Mouse (Mus musculus) midbrain, embryonic 10.5 days (tissue): Measurements from ENCODE around the gene Limd1. TPM values are rescaled to one million over a fixed set of nuclear protein-coding genes. Genes with fewer than 3 reads are reported as not detected.

Source experiments
- DNase-seq: peaks from one replicate; pipeline ENCODE4 v3.0.0-alpha.2; 2017; ENCODE audit warnings: low spot score
- H3K27ac ChIP-seq: fragments of 300-500 bp; sonication (generic); replicated peaks from 2 replicates; pipeline ENCODE4 v1.5.1; 2016; ENCODE audit warnings: mild to moderate bottlenecking
- H3K27me3 ChIP-seq: fragments of 300-500 bp; sonication (generic); 2 replicates; pipeline ENCODE4 v1.6.1; 2016; ENCODE audit warnings: low read depth, mild to moderate bottlenecking; ENCODE audit not compliant: poor library complexity, severe bottlenecking
- H3K36me3 ChIP-seq: fragments of 300-500 bp; sonication (generic); 2 replicates; pipeline ENCODE4 v1.6.1; 2016; ENCODE audit warnings: mild to moderate bottlenecking, moderate library complexity
- H3K4me1 ChIP-seq: fragments of 300-500 bp; sonication (generic); 2 replicates; pipeline ENCODE4 v1.6.1; 2016
- H3K4me3 ChIP-seq: fragments of 300-500 bp; sonication (generic); 2 replicates; pipeline ENCODE4 v1.5.1; 2016; ENCODE audit warnings: mild to moderate bottlenecking, moderate library complexity
- H3K9me3 ChIP-seq: fragments of 300-500 bp; sonication (generic); replicated peaks from 2 replicates; pipeline ENCODE4 v1.6.1; 2016; ENCODE audit warnings: mild to moderate bottlenecking
- whole genome bisulfite sequencing: fragments of 180-500 bp; shearing (Covaris S2); methylation state at CpG from one replicate; pipeline ENCODE4 v1.1.7; 2016; 5-methylcytosine and 5-hydroxymethylcytosine counted together
- polyA plus RNA-seq: library from polyadenylated mRNA; unstranded; fragments of >200 nt; fragmentation: Nextera tagmentation; extraction: Ambion mirVana; gene quantifications from 2 replicates; pipeline ENCODE4 v1.2.1, GENCODE M21; 2016

Limd1 gene
- polyA plus RNA-seq, 1 experiment from 2014 or later, result 50.1 TPM

DNA sequence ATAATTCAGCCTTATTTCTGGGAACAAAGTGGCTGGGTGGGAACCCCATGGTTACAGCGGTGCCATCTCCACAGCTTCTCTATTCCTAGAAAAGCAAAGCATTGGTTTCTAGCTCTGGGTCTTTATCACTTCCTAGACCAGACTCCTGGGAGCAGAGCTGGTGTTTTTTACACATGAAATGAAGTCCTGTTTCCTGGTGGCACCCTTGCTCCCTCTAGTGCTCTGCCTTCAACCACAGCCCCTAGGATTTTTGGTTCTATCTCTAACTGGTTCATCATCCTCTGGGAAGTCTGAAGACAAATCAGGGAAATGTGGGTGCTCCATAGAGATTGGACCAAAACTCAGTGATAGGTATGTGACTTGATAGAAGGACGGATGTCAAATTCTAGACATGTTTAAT lies 28.9 kb downstream of the Limd1 start:
- DNase-seq, result no peak
- no peaks in the 10 kb centered on the region for H3K4me1 ChIP-seq
- peaks cover 54% of the 10 kb centered on the region for H3K36me3 ChIP-seq
- no peaks in the 10 kb centered on the region for H3K9me3 ChIP-seq
- H3K27me3 ChIP-seq, result no peaks in the 10 kb centered on the region
- H3K4me3 ChIP-seq, result no peak overlapping the region
- no peak overlapping the region for H3K27ac ChIP-seq
- 84% methylated on average over 2 of the region's 2 CpGs for WGBS

DNA sequence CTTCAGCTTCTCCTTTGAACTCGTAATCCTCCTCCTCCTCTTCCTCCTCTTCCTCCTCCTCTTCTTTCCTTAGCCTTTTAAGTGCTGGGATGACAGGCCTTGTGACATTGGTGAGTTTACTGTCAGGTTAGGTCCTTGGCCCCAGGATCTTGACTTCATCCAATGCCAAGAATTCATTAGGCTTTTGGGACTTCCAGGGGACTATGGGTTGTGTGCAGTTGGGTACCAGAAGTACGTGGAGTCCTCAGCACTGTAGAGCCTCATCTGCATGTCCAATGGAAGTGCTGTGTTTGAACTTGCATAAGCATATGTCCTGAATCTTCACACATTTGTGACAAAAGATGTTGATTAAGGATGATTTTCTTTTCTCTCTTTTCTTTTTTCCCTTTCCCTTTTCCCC lies 30.5 kb downstream of the Limd1 start:
- no peaks in the 10 kb centered on the region for H3K27me3 ChIP-seq
- 91% methylated on average over 2 of the region's 2 CpGs for WGBS

DNA sequence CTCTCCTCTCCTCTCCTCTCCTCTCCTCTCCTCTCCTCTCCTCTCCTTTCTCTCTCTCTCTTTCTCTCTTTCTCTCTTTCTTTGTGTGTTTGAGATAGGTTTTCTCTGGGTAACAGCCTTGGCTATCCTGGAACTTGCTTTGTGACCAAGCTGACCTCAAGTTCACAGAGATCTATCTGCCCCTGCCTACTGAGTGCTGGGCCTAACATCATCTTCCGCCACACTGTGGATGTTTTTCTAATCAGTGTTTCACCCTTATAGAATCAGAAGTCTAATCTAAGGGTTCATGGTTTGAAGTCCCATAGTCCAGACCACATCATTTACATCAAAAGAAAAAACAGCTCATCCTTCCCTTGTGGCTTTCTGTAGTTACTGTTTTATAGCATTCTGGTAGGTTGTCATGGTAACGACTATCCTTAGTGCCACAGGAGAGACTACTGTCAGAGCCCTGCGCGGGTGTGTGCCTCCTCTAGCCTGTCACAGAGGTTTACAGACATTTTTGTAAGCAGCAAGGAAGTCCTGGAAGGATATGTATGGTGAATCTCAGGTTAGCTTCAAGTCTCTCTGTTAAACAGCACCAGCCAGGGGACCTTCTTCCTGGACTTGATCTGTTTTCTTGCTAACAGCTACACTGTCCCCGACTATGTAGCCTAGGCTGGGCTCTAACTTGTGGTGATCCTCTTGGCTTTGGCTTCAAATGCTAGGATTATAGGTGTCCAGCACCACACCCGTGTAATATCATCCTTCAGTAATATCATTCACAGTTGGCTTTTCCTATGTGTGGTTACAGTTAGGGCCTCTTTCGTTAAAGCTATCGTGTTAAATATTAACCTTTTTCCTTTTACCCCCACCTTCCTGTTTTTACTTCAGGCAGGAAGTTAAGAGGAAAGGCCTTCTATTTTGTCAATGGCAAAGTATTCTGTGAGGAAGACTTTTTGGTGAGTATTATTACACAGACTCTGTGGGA lies 31.4 kb downstream of the Limd1 start:
- Histone ChIP-seq H3K27ac (no peak overlapping the region), H3K4me1 (no peaks in the 10 kb centered on the region), H3K4me3 (no peak overlapping the region), H3K27me3 (no peaks in the 10 kb centered on the region), H3K36me3 (peaks cover 53% of the 10 kb centered on the region), H3K9me3 (no peaks in the 10 kb centered on the region)
- no peak for DNase-seq
- whole genome bisulfite sequencing, result 90% methylated on average over 8 of the region's 8 CpGs

More for the DNA sequence above, 30.5 kb downstream of the Limd1 start:
- no peak overlapping the region for H3K27ac ChIP-seq
- peaks cover 57% of the 10 kb centered on the region for H3K36me3 ChIP-seq
- no peaks in the 10 kb centered on the region for H3K4me1 ChIP-seq
- no peak overlapping the region for H3K4me3 ChIP-seq
- no peak for DNase-seq
- H3K9me3 ChIP-seq, result no peaks in the 10 kb centered on the region

DNA sequence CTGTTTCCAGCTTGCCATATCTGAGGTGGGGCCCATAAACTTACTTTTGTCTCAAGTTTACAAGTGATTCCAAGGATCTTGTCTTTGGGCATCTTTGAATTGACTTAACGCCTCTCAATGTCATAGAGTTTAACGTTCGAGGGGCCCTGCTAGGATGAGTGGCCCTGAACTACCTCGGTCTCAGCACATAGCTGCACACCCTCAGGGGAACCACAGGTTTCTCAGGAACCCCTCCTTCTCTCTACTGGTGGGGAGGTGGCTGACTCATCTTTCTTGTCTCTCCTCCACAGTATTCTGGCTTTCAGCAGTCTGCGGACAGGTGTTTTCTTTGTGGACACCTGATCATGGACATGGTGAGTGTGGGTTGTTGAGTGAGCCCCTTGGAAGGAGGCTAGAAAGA lies 32.4 kb downstream of the Limd1 start:
- Histone ChIP-seq H3K9me3 (no peaks in the 10 kb centered on the region), H3K4me3 (no peak overlapping the region), H3K27me3 (no peaks in the 10 kb centered on the region), H3K27ac (no peak overlapping the region), H3K36me3 (peaks cover 57% of the 10 kb centered on the region), H3K4me1 (no peaks in the 10 kb centered on the region)
- 97% methylated on average over 5 of the region's 5 CpGs for WGBS
- DNase-seq, result no peak

DNA sequence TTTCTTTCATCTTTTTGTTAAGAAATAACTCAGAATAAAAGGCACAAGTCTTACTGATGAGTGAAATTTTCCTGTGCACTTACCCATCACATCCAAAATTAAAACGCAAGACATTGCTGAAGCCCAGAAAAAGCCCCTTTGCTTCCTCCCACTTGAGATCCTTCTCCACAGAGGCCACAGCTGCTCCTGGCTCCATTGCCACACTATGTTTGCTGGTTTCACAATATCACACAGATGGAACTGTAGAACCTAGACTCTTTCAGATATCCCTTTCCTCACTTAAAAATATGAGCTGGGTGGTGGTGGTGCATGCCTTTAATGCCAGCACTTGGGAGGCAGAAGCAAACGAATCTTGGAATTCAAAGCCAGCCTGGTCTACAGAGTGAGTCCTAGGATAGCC lies 34.0 kb downstream of the Limd1 start:
- Histone ChIP-seq H3K36me3 (peaks cover 67% of the 10 kb centered on the region), H3K4me3 (no peak overlapping the region), H3K4me1 (no peaks in the 10 kb centered on the region), H3K27me3 (no peaks in the 10 kb centered on the region), H3K9me3 (no peaks in the 10 kb centered on the region), H3K27ac (no peak overlapping the region)
- no peak for DNase-seq
- WGBS, result 88% methylated on average over 2 of the region's 2 CpGs

DNA sequence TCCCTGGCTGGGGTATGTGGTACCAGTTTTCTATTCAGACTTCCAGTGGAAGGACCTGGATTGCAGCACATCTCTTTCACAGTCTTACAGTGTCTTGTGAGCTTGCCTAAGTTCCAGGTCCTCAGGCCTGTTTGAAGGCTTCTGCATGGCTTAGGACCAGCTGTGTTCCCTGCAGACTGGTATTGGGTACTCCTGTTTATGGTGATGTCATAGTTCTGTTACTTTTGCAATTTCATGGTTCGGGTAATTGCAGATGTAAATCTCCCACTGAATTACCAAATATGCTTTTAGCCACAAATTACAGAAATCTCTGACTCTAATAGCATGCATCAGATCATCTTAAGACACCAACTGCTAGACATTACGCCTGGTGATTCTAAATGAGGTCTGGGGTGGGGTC lies 36.6 kb downstream of the Limd1 start:
- H3K9me3 ChIP-seq, result no peaks in the 10 kb centered on the region
- H3K27me3 ChIP-seq, result no peaks in the 10 kb centered on the region
- DNase-seq, result no peak
- no peak overlapping the region for H3K4me3 ChIP-seq
- 92% methylated on average over 2 of the region's 2 CpGs for WGBS
- H3K27ac ChIP-seq, result no peak overlapping the region
- H3K4me1 ChIP-seq, result no peaks in the 10 kb centered on the region
- peaks cover 88% of the 10 kb centered on the region for H3K36me3 ChIP-seq

DNA sequence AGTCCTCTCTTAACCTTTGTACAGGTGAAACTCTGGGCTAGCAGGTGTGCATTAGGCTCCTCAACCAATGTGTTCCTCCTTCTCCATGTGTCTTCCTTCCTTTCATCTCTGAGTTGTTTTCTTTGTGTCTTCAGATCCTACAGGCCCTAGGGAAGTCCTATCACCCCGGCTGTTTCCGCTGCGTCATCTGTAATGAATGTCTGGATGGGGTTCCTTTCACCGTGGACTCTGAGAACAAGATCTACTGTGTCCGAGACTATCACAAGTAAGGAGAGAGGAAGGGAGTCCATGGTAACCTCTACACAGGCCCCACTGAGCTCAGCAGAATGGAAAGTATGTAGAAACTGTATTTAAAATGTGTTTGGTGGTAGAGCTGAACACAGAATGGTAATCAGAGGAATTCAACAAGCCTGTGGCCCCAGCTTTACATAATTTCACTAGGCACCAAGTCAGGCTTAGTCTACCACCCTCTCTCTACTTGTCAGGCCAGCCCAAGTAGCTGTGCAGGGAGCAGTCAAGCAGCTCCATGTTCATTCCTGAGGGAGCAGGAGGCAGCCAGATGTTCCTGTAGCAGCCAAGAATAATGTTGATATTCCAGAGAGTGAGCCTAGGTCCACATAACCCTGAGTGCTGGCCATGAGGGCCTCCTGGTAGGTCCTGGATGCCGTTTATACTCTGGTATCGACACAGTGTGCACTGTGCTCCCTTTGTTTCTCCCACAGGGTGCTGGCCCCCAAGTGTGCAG lies 38.3 kb downstream of the Limd1 start:
- no peaks in the 10 kb centered on the region for H3K27me3 ChIP-seq
- H3K4me3 ChIP-seq, result no peak overlapping the region
- H3K4me1 ChIP-seq, result no peaks in the 10 kb centered on the region
- 92% methylated on average over 7 of the region's 7 CpGs for WGBS
- peaks cover 80% of the 10 kb centered on the region for H3K36me3 ChIP-seq
- no peak overlapping the region for H3K27ac ChIP-seq
- H3K9me3 ChIP-seq, result no peaks in the 10 kb centered on the region
- no peak for DNase-seq

DNA sequence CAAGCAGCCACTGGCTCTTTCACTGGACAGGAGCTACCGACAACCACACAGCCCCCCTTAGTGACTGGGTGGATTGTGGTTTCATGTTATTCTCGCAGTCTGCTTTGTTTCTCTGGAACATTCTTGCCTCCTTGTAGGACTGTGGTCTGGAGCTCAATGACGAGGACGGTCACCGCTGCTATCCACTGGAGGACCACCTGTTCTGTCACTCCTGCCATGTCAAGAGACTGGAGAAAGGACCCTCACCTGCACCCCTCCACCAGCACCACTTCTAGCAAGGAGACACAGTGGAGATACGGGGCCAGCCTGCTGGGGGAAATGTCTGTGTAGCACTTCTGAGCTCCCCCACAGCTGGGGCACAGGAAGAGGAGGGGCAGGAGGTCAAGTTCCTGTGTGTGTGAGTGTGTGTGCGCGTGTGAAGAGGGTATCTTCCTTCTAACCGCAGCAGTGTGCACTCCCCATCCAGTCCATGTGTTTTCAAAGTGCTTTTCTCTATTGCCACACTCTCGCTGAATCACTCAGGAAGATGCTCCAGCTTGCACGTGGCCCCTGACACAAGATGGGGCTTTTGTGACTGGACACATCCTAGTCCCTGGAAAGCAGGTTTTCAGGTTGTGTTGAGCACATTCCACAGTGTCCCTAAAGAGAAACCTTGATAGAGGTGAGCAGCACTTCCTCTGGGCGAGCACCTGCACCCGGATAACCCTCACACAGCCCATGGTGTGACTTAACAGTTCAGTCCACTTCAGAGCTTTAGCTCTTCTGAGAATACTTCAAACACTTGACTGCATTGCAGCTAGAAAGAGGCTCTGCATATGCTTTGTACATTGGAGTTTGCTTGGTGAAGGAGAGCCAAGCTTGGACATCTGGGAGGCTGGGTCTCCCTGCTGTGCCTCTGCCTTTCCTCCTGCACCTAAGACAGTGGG lies 40.7 kb downstream of the Limd1 start:
- Histone ChIP-seq H3K9me3 (no peaks in the 10 kb centered on the region), H3K4me3 (no peak overlapping the region), H3K27ac (no peak overlapping the region), H3K27me3 (no peaks in the 10 kb centered on the region), H3K36me3 (peaks cover 63% of the 10 kb centered on the region), H3K4me1 (no peaks in the 10 kb centered on the region)
- no peak for DNase-seq
- 93% methylated on average over 13 of the region's 13 CpGs for WGBS

DNA sequence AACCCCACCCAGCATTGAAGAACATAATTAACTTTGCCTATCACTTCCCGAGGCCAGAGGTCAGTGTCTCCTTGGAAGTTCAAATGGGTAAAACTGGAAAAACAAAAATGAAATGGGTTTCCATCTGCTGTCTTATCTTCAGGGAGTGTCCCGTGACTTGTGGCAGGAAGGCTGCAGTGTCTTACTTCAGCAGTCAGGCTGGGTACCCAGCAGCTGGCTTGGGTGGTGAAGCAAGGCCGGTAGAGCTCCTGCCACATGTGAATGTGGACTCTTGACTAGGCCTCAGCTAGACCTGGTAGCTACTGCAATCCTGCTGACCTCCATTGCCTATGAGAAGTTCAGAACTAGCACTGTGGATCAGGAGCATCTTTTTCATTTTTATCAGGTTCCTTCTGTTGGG lies 42.2 kb downstream of the Limd1 start:
- Histone ChIP-seq H3K9me3 (no peaks in the 10 kb centered on the region), H3K36me3 (peaks cover 57% of the 10 kb centered on the region), H3K4me1 (no peaks in the 10 kb centered on the region), H3K4me3 (no peak overlapping the region), H3K27ac (no peak overlapping the region), H3K27me3 (no peaks in the 10 kb centered on the region)
- 92% methylated on average over 3 of the region's 3 CpGs for WGBS
- no peak for DNase-seq

DNA sequence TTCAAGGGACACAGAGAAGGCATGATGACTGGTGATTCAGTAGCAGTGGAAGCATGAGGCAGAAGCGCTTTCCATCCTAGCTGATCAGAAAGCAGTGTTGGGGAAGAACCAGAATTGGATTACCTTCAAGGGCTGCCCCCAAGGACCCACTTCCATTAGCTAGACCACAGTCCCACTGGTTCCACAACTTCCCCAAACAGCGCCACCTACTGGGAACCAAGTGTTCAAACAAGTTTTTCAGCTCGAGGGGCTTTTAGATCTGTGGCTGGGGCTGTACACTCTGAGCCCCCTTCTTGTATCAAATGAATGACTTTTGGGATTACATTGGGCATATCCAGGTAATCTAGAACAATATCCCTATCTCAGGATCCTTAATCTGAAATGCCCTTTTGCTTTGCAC lies 45.2 kb downstream of the Limd1 start:
- H3K4me1 ChIP-seq, result peaks cover 8% of the 10 kb centered on the region
- H3K9me3 ChIP-seq, result no peaks in the 10 kb centered on the region
- no peak overlapping the region for H3K27ac ChIP-seq
- peak; percentile 36 for DNase-seq
- H3K4me3 ChIP-seq, result no peak overlapping the region
- H3K36me3 ChIP-seq, result peaks cover 28% of the 10 kb centered on the region
- 19% methylated on average over 3 of the region's 3 CpGs for WGBS
- H3K27me3 ChIP-seq, result no peaks in the 10 kb centered on the region

DNA sequence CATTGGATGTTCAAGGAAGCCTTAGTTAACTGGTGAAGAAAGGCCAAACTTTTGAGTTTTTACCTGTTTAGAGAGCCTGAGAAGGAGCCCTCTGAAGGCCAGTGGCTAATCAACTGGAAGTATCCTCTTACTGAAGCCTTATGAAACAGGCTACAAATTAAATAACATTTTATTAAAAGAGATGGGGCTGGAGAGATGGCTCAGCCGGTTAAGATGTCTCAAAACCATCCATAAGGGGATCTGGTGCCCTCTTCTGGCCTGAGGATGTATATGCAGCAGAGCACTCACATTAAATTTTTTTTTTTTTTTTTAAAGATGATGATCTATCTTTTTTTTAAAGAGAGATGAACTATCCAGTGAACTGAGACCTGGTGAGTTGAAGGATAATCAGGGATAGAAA lies 46.6 kb downstream of the Limd1 start:
- no peak overlapping the region for H3K27ac ChIP-seq
- H3K4me1 ChIP-seq, result peaks cover 10% of the 10 kb centered on the region
- peak; percentile 34 for DNase-seq
- 10% methylated on average over 1 of the region's 1 CpGs for WGBS
- no peaks in the 10 kb centered on the region for H3K9me3 ChIP-seq
- H3K27me3 ChIP-seq, result no peaks in the 10 kb centered on the region
- no peak overlapping the region for H3K4me3 ChIP-seq
- H3K36me3 ChIP-seq, result peaks cover 14% of the 10 kb centered on the region

DNA sequence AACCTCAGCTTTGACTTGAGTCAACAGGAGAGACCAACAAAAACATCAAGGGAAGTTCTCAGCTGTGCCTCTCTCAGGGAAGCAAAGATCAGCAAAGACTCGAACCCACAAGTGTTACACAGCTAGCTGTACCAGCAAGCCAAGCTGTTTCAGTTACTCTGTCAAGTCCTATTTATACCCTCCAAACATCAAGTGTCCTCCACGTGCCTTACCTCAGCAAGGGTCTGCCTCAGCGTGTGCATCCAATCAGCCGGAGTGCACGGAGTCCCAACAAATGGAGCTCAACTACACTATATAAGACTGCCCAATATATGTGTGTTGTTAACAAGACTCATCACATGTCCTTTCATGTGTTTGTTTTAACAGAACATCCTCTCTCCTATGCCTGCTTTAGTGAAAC lies 48.0 kb downstream of the Limd1 start:
- H3K27ac ChIP-seq, result no peak overlapping the region
- DNase-seq, result no peak
- peaks cover 22% of the 10 kb centered on the region for H3K4me1 ChIP-seq
- no peak overlapping the region for H3K4me3 ChIP-seq
- no peaks in the 10 kb centered on the region for H3K27me3 ChIP-seq
- WGBS, result 86% methylated on average over 5 of the region's 5 CpGs
- no peaks in the 10 kb centered on the region for H3K9me3 ChIP-seq
- 0 out of 2 replicates have a peak, but pooled peaks cover 4% of the 10 kb centered on the region for H3K36me3 ChIP-seq
